Mouse (Mus musculus): ENCODE measurements at regions not wholly inside any gene's neighbourhood (a gene's known extent, or its start where the extent isn't known, plus 50 kb on each side); places are given as distances from the start of the nearest gene placed in this dataset.

DNA sequence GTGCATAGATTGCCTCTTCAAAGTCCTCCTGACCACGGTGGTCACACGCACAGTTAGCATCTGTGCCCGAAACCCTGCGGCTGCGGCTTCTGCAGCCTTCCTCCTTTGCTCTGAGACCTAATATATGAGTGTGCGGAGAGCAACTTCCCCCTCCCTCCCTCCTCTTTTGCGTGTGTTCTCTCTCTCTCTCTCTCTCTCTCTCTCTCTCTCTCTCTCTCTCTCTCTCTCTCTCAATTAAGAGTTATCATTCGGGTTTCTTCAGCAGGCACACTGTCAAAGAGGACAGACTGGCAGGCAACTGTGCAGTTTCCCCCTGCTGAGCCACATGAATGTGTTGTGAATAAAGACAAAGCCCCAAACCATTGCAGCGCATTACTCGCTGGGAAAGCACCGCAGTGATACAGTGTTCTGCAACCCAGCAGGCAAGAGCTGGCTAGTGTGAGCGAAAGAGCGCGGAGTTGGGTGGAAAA lies 900.8 kb downstream of the Mat2b start:
- peak in 1 of 2 experiments; percentile 1 for DNase-seq

DNA sequence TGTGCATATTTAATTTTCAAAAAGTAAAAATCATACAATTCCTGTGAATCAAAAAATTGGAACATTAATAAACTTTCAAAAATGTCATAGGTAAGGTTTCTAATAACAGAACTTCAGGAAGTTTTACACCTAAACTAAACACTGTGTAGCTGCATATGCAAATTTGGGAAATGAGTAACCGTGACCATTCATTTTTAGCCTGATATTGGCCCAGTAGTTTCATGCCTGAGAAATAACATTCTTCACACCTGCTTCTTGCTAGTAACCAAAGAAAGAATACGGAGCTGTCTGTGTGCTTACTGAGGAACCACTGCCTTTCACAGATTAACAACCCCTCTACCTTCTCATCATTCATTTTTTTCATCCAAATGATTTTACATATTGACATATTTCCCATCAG lies 902.9 kb downstream of the Mat2b start:
- DNase-seq = no peak

Data from adrenal gland, postnatal 36 days (tissue).